Mouse (Mus musculus) embryonic facial prominence, embryonic 14.5 days (tissue): Measurements from ENCODE around the gene Pcca. TPM values are rescaled to one million over a fixed set of nuclear protein-coding genes. Genes with fewer than 3 reads are reported as not detected.
"Not testable (repeated sequence)": the region's sequence is repeated elsewhere in the genome, so short reads cannot be mapped to it uniquely, and the experiment has no call there.

ENCODE experiments used
- ATAC-seq: fragments of 200-750 bp; cut with Nextera tagmentation; 2 replicates; pipeline ENCODE4 v1.8.0; 2017; ENCODE audit warnings: low read depth, moderate number of reproducible peaks, moderate TSS enrichment
- DNase-seq: peaks from one replicate; pipeline ENCODE4 v3.0.0-alpha.2; 2015; ENCODE audit warnings: low spot score
- H3K27ac ChIP-seq: fragments of 300-500 bp; sonication (generic); replicated peaks from 2 replicates; pipeline ENCODE4 v1.5.1; 2014; ENCODE audit warnings: low read depth, mild to moderate bottlenecking, low read length, moderate library complexity
- H3K27me3 ChIP-seq: fragments of 300-500 bp; sonication (generic); replicated peaks from 2 replicates; pipeline ENCODE4 v1.6.1; 2014; ENCODE audit warnings: low read length; ENCODE audit not compliant: control insufficient read depth, insufficient read depth
- H3K36me3 ChIP-seq: fragments of 300-500 bp; sonication (generic); 2 replicates; pipeline ENCODE4 v1.6.1; 2014; ENCODE audit warnings: low read length, mixed read lengths; ENCODE audit not compliant: control insufficient read depth, insufficient read depth
- H3K4me1 ChIP-seq: fragments of 300-500 bp; sonication (generic); 2 replicates; pipeline ENCODE4 v1.6.1; 2014; ENCODE audit warnings: antibody characterized with exemption, low read length; ENCODE audit not compliant: control insufficient read depth, insufficient read depth
- H3K4me2 ChIP-seq: fragments of 300-500 bp; sonication (generic); 2 replicates; pipeline ENCODE4 v1.6.1; 2014; ENCODE audit warnings: low read depth, mild to moderate bottlenecking, low read length, moderate library complexity, mixed read lengths
- H3K4me3 ChIP-seq: fragments of 300-500 bp; sonication (generic); 2 replicates; pipeline ENCODE4 v1.5.1; 2014; ENCODE audit warnings: low read depth, mild to moderate bottlenecking, low read length
- H3K9ac ChIP-seq: fragments of 300-500 bp; sonication (generic); 2 replicates; pipeline ENCODE4 v1.6.1; 2014; ENCODE audit warnings: low read depth, mild to moderate bottlenecking, low read length, moderate library complexity, mixed read lengths
- H3K9me3 ChIP-seq: fragments of 300-500 bp; sonication (generic); 2 replicates; pipeline ENCODE4 v1.6.1; 2016; ENCODE audit warnings: low read length; ENCODE audit not compliant: control insufficient read depth
- WGBS: fragments of 180-500 bp; shearing (Covaris S2); extraction: QIAGEN DNeasy Blood & Tissue Kit; methylation state at CpG from one replicate; pipeline ENCODE4 v1.1.7; 2014; 5-methylcytosine and 5-hydroxymethylcytosine counted together
- polyA plus RNA-seq: library from polyadenylated mRNA; unstranded; fragments of >200 nt; fragmentation: Nextera tagmentation; extraction: Ambion mirVana; gene quantifications from 2 replicates; pipeline ENCODE4 v1.2.1, GENCODE M21; 2014

The Pcca gene
- polyA plus RNA-seq, 1 experiment from 2014 or later, result 23.1 TPM

- DNase-seq (no peak), ATAC-seq (no peak)
- H3K9me3 ChIP-seq, result no peaks in the 10 kb centered on the region
- H3K9ac ChIP-seq, result no peak overlapping the region
- no peak overlapping the region for H3K4me3 ChIP-seq
- 64% methylated on average over 4 of the region's 4 CpGs for WGBS
- no peaks in the 10 kb centered on the region for H3K27me3 ChIP-seq
- no peak overlapping the region for H3K27ac ChIP-seq
- H3K36me3 ChIP-seq, result no peaks in the 10 kb centered on the region
- H3K4me1 ChIP-seq, result no peaks in the 10 kb centered on the region
- no peak overlapping the region for H3K4me2 ChIP-seq
These were observed 47.9 kb downstream of the Pcca start for GRCm38 (mm10) chr14:122582057-122582456.

- Histone ChIP-seq H3K9me3 (no peaks in the 10 kb centered on the region), H3K4me2 (no peak overlapping the region), H3K4me3 (no peak overlapping the region), H3K4me1 (no peaks in the 10 kb centered on the region), H3K27me3 (no peaks in the 10 kb centered on the region), H3K36me3 (no peaks in the 10 kb centered on the region), H3K27ac (no peak overlapping the region), H3K9ac (no peak overlapping the region)
- 56% methylated on average over 7 of the region's 7 CpGs for WGBS
- ATAC-seq (no peak), DNase-seq (no peak)
These were observed 48.5 kb downstream of the Pcca start for GRCm38 (mm10) chr14:122582491-122583077.

- H3K4me1 ChIP-seq, H3K27me3 ChIP-seq, ATAC-seq, H3K4me2 ChIP-seq, H3K4me3 ChIP-seq, H3K9ac ChIP-seq, H3K36me3 ChIP-seq, H3K27ac ChIP-seq, H3K9me3 ChIP-seq, DNase-seq: not testable (repeated sequence)
- WGBS, result 86% methylated on average over 2 of the region's 2 CpGs
These were observed 50.0 kb downstream of the Pcca start for GRCm38 (mm10) chr14:122584087-122584486.

- no peak overlapping the region for H3K4me3 ChIP-seq
- ATAC-seq (no peak), DNase-seq (no peak)
- H3K36me3 ChIP-seq, result no peaks in the 10 kb centered on the region
- H3K9ac ChIP-seq, result no peak overlapping the region
- no peak overlapping the region for H3K4me2 ChIP-seq
- H3K27me3 ChIP-seq, result no peaks in the 10 kb centered on the region
- 81% methylated on average over 4 of the region's 4 CpGs for WGBS
- H3K27ac ChIP-seq, result no peak overlapping the region
- no peaks in the 10 kb centered on the region for H3K4me1 ChIP-seq
- no peaks in the 10 kb centered on the region for H3K9me3 ChIP-seq
These were observed 52.8 kb downstream of the Pcca start for GRCm38 (mm10) chr14:122586942-122587341.

- Histone ChIP-seq H3K4me2 (no peak overlapping the region), H3K9ac (no peak overlapping the region), H3K9me3 (no peaks in the 10 kb centered on the region), H3K36me3 (no peaks in the 10 kb centered on the region), H3K4me1 (peaks cover 4% of the 10 kb centered on the region; the same call in 1 of the 2 replicates), H3K27me3 (no peaks in the 10 kb centered on the region), H3K4me3 (no peak overlapping the region), H3K27ac (no peak overlapping the region)
- no peak for ATAC-seq
- DNase-seq, result no peak
- WGBS, result 72% methylated on average over 5 of the region's 5 CpGs
These were observed 63.4 kb downstream of the Pcca start for GRCm38 (mm10) chr14:122597534-122597933.

GRCm38 (mm10) chr14:122598802-122599201 lies 64.7 kb downstream of the Pcca start:
- Histone ChIP-seq H3K27ac (no peak overlapping the region), H3K9me3 (no peaks in the 10 kb centered on the region), H3K4me1 (peaks cover 4% of the 10 kb centered on the region; the same call in 1 of the 2 replicates), H3K9ac (no peak overlapping the region), H3K36me3 (no peaks in the 10 kb centered on the region), H3K27me3 (no peaks in the 10 kb centered on the region), H3K4me3 (no peak overlapping the region), H3K4me2 (no peak overlapping the region)
- no peak for DNase-seq
- WGBS, result 88% methylated on average over 2 of the region's 2 CpGs
- ATAC-seq, result no peak

- ATAC-seq, result no peak
- no peak for DNase-seq
- 48% methylated on average over 9 of the region's 9 CpGs for WGBS
- Histone ChIP-seq H3K36me3 (no peaks in the 10 kb centered on the region), H3K9me3 (no peaks in the 10 kb centered on the region), H3K9ac (no peak overlapping the region), H3K4me3 (no peak overlapping the region), H3K27me3 (no peaks in the 10 kb centered on the region; the same call in 1 of the 2 replicates), H3K4me2 (no peak overlapping the region), H3K4me1 (peaks cover 4% of the 10 kb centered on the region; the same call in 1 of the 2 replicates), H3K27ac (no peak overlapping the region)
These were observed 65.7 kb downstream of the Pcca start for GRCm38 (mm10) chr14:122599839-122600238.

- Histone ChIP-seq H3K9ac (no peak overlapping the region), H3K4me1 (peaks cover 4% of the 10 kb centered on the region; the same call in 1 of the 2 replicates), H3K9me3 (no peaks in the 10 kb centered on the region), H3K27ac (no peak overlapping the region), H3K27me3 (no peaks in the 10 kb centered on the region; the same call in 1 of the 2 replicates), H3K36me3 (no peaks in the 10 kb centered on the region), H3K4me2 (no peak overlapping the region), H3K4me3 (no peak overlapping the region)
- no peak for DNase-seq
- 67% methylated on average over 2 of the region's 2 CpGs for WGBS
- ATAC-seq, result no peak
These were observed 68.6 kb downstream of the Pcca start for GRCm38 (mm10) chr14:122602701-122603100.

- H3K27ac ChIP-seq, result no peak overlapping the region
- peaks cover 3% of the 10 kb centered on the region; the same call in 1 of the 2 replicates for H3K4me1 ChIP-seq
- no peak for ATAC-seq
- H3K36me3 ChIP-seq, result no peaks in the 10 kb centered on the region
- WGBS, result 83% methylated on average over 1 of the region's 1 CpGs
- DNase-seq, result no peak
- H3K9me3 ChIP-seq, result no peaks in the 10 kb centered on the region
- H3K4me3 ChIP-seq, result no peak overlapping the region
- H3K27me3 ChIP-seq, result no peaks in the 10 kb centered on the region; the same call in 1 of the 2 replicates
- H3K9ac ChIP-seq, result no peak overlapping the region
- no peak overlapping the region for H3K4me2 ChIP-seq
These were observed 72.4 kb downstream of the Pcca start for GRCm38 (mm10) chr14:122606499-122606898.
